9 mouse cellular contexts compared by ENCODE assay signal in genomic region chr1:93802771-93803170, GRCm38 (mm10). TPM values are rescaled to one million over a fixed set of nuclear protein-coding genes. Genes with fewer than 3 reads are reported as not detected.
A peak's percentile ranks its signal among the peaks of the same experiment; 100 is the strongest.
DNase-seq lines count a peak whose midpoint lies in the region; ATAC-seq and TF ChIP-seq lines count a peak whose summit lies in the region.
"Had no signal": no experiment of that assay in that cellular context is flagged by ENCODE, and none has a peak within 500 bp of the region (broad histone marks: within the 10 kb centered on the region; RNA-seq: fewer than 3 reads in every experiment).

No protein-coding gene starts in this region.

- 0 out of 2 replicates have a peak overlapping the region, but pooled peaks have one; percentile 90 for H3K4me3 ChIP-seq in forebrain, embryonic 15.5 days
- H3K4me3 ChIP-seq in liver, embryonic 15.5 days (replicated peaks): peak overlapping the region; percentile 91
- H3K4me3 ChIP-seq in layer of hippocampus, adult 2 months: no peak overlapping the region

- no peaks in the 10 kb centered on the region for H3K27me3 ChIP-seq in forebrain, embryonic 15.5 days
- H3K27me3 ChIP-seq in liver, embryonic 15.5 days: no peaks in the 10 kb centered on the region

- H3K9me3 ChIP-seq in forebrain, embryonic 15.5 days: no peaks in the 10 kb centered on the region
- no peaks in the 10 kb centered on the region for H3K9me3 ChIP-seq in liver, embryonic 15.5 days (replicated peaks)

- H3K27ac ChIP-seq in forebrain, embryonic 15.5 days (replicated peaks): peak overlapping the region; percentile 96
- H3K27ac ChIP-seq in liver, embryonic 15.5 days (replicated peaks): peak overlapping the region; percentile 99
- no peak overlapping the region for H3K27ac ChIP-seq in layer of hippocampus, adult 2 months

- ATAC-seq in forebrain, embryonic 15.5 days (replicated peaks): no peak
- ATAC-seq in liver, embryonic 15.5 days (ENCODE audit: insufficient read depth): no peak

- no peak for TF ChIP-seq CTCF in layer of hippocampus, adult 2 months (conservative IDR thresholded peaks at IDR 0.05)

- H3K4me1 ChIP-seq in forebrain, embryonic 15.5 days: peaks cover 33% of the 10 kb centered on the region
- H3K4me1 ChIP-seq in liver, embryonic 15.5 days (replicated peaks): peaks cover 68% of the 10 kb centered on the region

- DNase-seq in cerebellum, adult 11-12 months: peak; percentile 19
- DNase-seq in cerebellum, postnatal 4 days (ENCODE audit: low spot score in 2 of 2): no peak
- DNase-seq in CD4-positive helper T cell, adult 2 months (ENCODE audit: low read depth, low spot score): peak; percentile 23
- DNase-seq in adrenal gland, postnatal 4 days (ENCODE audit: low spot score in 2 of 2): no peak
- DNase-seq in layer of hippocampus, adult 2 months (ENCODE audit: low spot score in 2 of 2): no peak
- no peak for DNase-seq in gastrocnemius, adult 18-20 months (ENCODE audit: low spot score)
- DNase-seq: cerebellum, adult 9-11 months had no signal

- peak overlapping the region; percentile 94 for H3K4me2 ChIP-seq in forebrain, embryonic 15.5 days (replicated peaks)
- H3K4me2 ChIP-seq in liver, embryonic 15.5 days: peak overlapping the region; percentile 97

- 81% methylated on average over 5 of the region's 5 CpGs for WGBS in forebrain, embryonic 15.5 days
- 46% methylated on average over 5 of the region's 5 CpGs for WGBS in liver, embryonic 15.5 days (ENCODE audit: insufficient replicate concordance)

- H3K36me3 ChIP-seq in forebrain, embryonic 15.5 days: peaks cover 25% of the 10 kb centered on the region
- peaks cover 39% of the 10 kb centered on the region for H3K36me3 ChIP-seq in liver, embryonic 15.5 days (replicated peaks)

- no peak overlapping the region for H3K9ac ChIP-seq in forebrain, embryonic 15.5 days (replicated peaks)
- H3K9ac ChIP-seq in liver, embryonic 15.5 days: peak overlapping the region; percentile 59

RNA-seq across cellular contexts. Expression of gene Ing5, which starts 1.0 kb away (rescaled TPM):
- 10.7 and 11.4 TPM in 2 replicates for polyA plus RNA-seq in forebrain, embryonic 15.5 days (2015; fragmentation: Nextera tagmentation; extraction: Ambion mirVana)
- polyA plus RNA-seq in liver, embryonic 15.5 days (2015; fragmentation: Nextera tagmentation; extraction: Ambion mirVana): 9.4 TPM in 2 replicates
- total RNA-seq in adrenal gland, postnatal 4 days (2021): 10 to 100 TPM; 20.4 to 21.9 TPM
- total RNA-seq in layer of hippocampus, adult 2 months (2021): 10 to 100 TPM; 12.6 to 14.2 TPM
- total RNA-seq in gastrocnemius, adult 18-20 months (2021): 1 to 10 TPM; 4.5 to 5.1 TPM

RNA-seq across cellular contexts. Expression of gene Dtymk, which starts 1.0 kb away (rescaled TPM):
- polyA plus RNA-seq in forebrain, embryonic 15.5 days (2015; fragmentation: Nextera tagmentation; extraction: Ambion mirVana): 183 and 192 TPM in 2 replicates
- 110 and 114 TPM in 2 replicates for polyA plus RNA-seq in liver, embryonic 15.5 days (2015; fragmentation: Nextera tagmentation; extraction: Ambion mirVana)
- 100 to 1,000 TPM; 112 to 121 TPM for total RNA-seq in adrenal gland, postnatal 4 days (2021)
- 10 to 100 TPM; 52.6 to 58.0 TPM for total RNA-seq in layer of hippocampus, adult 2 months (2021)
- total RNA-seq in gastrocnemius, adult 18-20 months (2021): 10 to 100 TPM; 15.1 to 16.1 TPM

RNA-seq across cellular contexts. Expression of gene D2hgdh, which starts 21.9 kb away (rescaled TPM):
- 15.5 and 16.1 TPM in 2 replicates for polyA plus RNA-seq in forebrain, embryonic 15.5 days (2015; fragmentation: Nextera tagmentation; extraction: Ambion mirVana)
- polyA plus RNA-seq in liver, embryonic 15.5 days (2015; fragmentation: Nextera tagmentation; extraction: Ambion mirVana): 5.7 and 5.9 TPM in 2 replicates
- total RNA-seq in adrenal gland, postnatal 4 days (2021): 10 to 100 TPM; 40.9 to 41.9 TPM
- 10 to 100 TPM; 15.8 to 19.3 TPM for total RNA-seq in layer of hippocampus, adult 2 months (2021)
- 10 to 100 TPM; 19.4 to 23.4 TPM for total RNA-seq in gastrocnemius, adult 18-20 months (2021)

RNA-seq across cellular contexts. Expression of gene Thap4, which starts 48.1 kb away (rescaled TPM):
- 43.1 and 47.4 TPM in 2 replicates for polyA plus RNA-seq in forebrain, embryonic 15.5 days (2015; fragmentation: Nextera tagmentation; extraction: Ambion mirVana)
- 10.9 and 12.3 TPM in 2 replicates for polyA plus RNA-seq in liver, embryonic 15.5 days (2015; fragmentation: Nextera tagmentation; extraction: Ambion mirVana)
- 10 to 100 TPM; 61.4 to 61.9 TPM for total RNA-seq in adrenal gland, postnatal 4 days (2021)
- total RNA-seq in layer of hippocampus, adult 2 months (2021): 10 to 100 TPM; 35.2 to 35.4 TPM
- 10 to 100 TPM; 77.0 to 87.1 TPM for total RNA-seq in gastrocnemius, adult 18-20 months (2021)

RNA-seq across cellular contexts. Expression of gene Atg4b, which starts 51.5 kb away (rescaled TPM):
- 104 and 106 TPM in 2 replicates for polyA plus RNA-seq in forebrain, embryonic 15.5 days (2015; fragmentation: Nextera tagmentation; extraction: Ambion mirVana)
- polyA plus RNA-seq in liver, embryonic 15.5 days (2015; fragmentation: Nextera tagmentation; extraction: Ambion mirVana): 57.2 and 59.9 TPM in 2 replicates
- 10 to 100 TPM; 79.9 to 87.1 TPM for total RNA-seq in adrenal gland, postnatal 4 days (2021)
- 10 to 100 TPM; 81.6 to 85.2 TPM for total RNA-seq in layer of hippocampus, adult 2 months (2021)
- total RNA-seq in gastrocnemius, adult 18-20 months (2021): 10 to 100 TPM; 26.4 to 26.5 TPM

Comparison
In these comparisons a context has a peak if more than half of its experiments do, and no peak if none do; other contexts are left out.
1. DNase-seq: peak in cerebellum, adult 11-12 months (single experiment) and CD4-positive helper T cell, adult 2 months (single experiment); none in cerebellum, postnatal 4 days (0 of 2), adrenal gland, postnatal 4 days (0 of 2), layer of hippocampus, adult 2 months (0 of 2) and gastrocnemius, adult 18-20 months (single experiment).